Mouse (Mus musculus): ENCODE data around the gene Gnb3.
"Not testable (repeated sequence)": the region's sequence is repeated elsewhere in the genome, so short reads cannot be mapped to it uniquely, and the experiment has no call there.

Gnb3 gene

DNA sequence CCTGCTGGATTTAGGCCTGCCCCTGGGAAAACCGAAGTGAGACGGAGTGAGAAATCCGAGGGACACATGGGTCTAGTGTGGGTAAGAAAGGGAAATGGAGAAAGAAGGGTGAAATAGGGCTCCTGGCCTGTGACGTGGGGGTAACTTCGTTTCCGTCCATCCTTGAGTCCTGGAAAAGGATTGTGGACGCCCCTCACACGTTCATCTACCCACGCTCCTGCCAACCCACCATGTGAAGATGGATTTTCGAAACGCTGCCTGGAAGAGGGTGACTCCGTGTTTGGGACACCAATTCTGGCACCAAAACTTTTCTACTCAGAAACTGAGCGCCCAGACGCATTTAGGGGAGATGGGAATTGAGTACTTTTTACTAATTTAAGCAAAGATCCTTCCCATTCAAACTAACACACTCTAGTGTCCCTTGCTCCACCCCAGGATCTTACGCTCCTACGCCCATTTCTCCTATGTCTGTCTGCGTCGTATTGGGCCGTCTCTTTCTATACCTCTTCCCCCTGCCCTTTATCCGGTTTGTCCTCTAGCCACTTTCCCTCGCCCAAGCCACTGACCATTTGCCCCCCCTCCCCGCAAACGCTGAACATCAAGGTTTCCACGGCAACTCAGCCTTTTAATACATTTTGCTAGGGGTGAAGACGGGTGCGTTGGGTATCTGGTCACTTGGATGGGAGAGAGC, 17.9 kb upstream of the Gnb3 start:
- no peak for DNase-seq (ENCODE audit: low spot score)

DNA sequence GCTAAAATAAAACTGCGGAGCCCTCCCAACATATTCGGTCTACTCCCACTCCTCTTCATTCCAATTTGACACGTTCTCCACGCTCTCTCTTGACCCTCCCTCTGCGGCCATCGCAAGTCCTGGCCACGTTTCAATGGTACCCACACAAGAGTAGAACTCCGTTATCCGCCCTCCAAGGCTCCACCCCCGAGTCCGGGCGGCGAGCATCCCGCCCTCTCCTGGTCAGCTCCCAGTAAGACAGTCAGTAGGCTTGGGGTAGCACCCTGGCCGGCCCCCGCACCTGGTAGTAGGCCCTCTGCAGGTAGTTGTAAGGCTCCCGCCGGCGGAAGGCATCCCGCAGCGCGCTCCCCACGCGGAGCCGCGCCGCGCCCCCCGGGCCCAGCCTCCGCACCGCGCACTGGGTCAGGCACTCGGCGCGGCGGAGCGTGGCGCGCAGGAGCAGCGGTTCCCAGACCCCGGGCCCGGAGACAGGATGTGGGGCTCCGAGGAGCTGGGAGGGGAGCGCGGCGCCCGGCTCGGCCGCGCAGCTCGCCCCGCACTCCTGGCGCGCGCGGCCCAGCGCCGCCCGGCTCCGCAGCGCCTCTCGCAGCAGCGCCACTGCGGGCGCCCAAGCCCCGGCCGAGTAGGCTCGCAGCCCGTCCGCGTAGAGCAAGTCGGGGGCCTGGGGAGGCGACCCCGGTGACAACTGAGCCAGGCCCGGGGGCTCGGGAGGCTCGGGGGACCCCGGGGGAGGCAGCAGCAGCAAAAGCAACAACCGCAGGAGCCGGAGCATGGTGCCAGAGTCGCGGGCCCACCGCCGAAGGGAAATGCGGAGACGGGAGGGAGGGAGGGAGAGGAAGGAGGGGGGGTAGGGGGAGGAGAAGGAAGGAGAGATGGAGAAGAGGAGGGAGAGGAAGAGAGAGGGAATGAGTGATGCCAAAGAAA, 17.1 kb upstream of the Gnb3 start, which contains the start of gene P3h3:
Gene P3h3, minus strand, starts transcription at position 837 of the 924 bp plus-strand sequence.
- DNase-seq (ENCODE audit: low spot score), result no peak

DNA sequence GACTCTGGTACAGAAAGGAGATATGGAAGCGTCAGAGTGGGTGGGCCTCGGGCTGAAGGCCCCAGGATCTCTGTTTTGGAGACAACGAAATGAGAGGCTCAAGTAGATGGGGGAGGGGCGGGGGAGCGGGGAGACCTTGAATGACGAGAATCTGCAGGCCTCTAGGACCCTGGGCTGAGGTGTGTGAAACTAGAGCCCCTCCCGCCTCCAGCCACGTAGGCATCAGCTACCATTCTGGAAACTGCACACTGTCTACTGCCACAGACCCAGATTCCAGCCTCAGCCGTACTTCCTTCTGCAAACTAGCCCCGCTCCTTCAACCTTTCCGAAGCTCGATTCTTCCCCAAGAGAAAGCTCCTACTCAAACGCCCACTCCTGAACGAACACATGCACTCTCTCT, 16.2 kb upstream of the Gnb3 start:
- no peak for DNase-seq (ENCODE audit: low spot score)

DNA sequence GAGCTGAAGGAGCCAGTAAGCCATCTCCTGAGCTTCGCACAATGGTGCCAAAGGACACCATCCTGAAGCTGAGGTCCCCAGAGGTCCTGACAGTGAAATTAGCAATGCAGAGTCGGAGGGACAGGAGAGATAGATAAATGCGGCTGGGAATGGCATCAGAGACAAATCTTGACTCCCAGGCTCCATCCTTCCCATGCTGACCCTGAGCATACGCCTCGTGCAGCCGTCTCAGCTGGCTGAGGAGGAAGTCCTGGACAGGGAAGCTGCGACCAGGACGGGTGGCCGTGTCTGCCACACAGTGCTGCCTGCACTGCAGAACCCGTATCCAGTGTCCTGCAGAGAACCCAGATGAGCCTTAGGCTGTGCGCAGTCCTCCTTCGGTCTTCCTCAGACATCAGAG, 14.6 kb upstream of the Gnb3 start:
- DNase-seq (ENCODE audit: low spot score), result no peak

DNA sequence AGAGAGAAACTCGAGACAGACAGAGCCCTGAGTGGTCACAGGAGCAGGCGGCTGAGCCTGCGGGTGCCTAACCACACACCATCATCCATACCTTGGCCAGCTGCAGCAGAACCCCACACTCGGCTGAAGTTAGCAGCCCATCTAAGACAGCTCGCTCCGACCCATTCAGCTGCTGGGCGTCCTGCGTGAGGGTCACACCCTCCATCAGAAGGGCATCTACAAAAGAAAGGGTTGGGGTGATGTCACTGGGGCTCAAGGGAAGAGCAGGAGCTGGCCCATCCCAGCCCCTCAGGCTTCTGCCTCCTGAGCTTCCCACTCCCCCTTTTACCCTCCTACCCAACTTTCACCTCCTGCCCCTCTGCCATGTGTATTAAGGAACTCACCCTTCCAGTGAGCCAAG, 10.5 kb upstream of the Gnb3 start:
- no peak for DNase-seq (ENCODE audit: low spot score)

DNA sequence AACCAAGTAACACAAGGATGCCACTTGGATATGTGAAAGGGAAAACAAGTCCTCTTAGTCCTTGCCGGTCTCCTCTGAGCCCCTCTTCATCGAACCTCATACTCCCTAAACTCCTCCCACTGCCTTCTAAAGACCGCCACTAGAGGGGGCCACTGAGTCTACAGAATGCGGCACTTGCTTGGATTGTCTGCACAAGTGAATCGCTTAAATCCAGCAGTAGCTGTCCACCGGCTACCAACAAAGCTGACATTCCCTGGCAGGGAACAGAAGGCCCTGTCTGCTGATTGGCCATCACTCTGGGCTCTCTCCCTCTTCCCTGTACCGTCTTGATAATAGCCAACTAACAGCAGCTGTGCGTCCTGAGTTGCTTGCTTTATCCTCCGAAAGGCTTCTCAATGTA, 7.2 kb upstream of the Gnb3 start:
- peak; percentile 79 for DNase-seq (ENCODE audit: low spot score)

DNA sequence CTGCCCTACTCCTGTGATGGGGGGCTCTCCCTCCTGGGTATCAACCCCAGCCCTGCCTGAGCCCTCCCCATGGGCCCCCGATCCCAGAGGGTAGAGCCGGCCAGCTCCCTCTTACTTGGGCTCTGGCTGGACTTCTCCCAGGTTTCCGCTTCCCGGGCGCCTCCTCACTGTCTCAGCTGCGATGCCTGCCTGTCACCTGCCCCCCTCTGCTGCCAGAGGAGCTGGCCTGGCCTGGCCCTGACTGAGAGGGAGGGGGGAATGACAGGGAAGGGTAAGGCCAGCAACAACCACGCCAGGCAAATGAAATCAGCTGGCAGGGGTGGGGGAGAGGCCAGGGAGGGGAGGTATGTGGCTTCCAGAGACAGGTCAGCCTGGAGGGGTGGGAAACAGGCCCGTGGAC, 270 bp downstream of the Gnb3 start:
- DNase-seq (ENCODE audit: low spot score), result no peak

DNA sequence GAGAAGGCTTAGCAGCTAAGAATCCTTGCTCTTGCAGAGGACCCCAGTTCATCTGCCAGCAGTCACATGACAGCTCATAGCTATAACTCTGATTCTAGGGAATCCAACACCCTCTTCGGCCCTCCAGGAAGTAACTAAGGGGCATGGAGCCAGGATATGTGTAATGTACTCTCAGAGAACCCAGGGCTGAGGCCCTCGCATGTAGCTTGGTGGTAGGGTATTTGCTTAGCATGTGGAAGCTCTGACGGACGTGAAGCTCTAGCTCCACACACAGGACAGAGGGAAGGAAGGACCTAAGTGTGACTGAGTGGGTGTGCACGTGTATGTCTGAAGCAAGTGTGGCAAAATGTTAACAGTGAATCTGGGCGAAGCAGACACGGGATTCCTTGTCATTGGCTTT, 3.7 kb downstream of the Gnb3 start:
- DNase-seq (ENCODE audit: low spot score), result no peak

DNA sequence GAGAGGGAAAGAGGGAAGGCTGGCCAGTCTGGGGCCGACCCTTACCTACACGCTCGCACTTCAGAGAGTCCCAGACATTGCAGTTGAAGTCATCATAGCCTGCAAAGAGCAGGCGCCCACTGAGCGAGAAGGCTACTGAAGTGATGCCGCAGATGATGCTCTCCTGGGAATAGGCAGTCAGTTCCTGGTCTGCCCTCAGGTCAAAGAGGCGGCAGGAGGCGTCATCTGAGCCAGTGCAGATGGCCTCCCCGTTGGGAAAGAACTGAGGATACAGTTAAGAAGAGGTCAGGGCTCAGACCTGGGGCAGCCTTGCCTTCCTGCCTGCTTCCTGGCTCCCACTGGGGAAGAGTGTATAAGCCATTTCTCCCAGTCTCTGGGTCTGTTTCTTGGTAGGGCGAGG, 4.5 kb downstream of the Gnb3 start:
- DNase-seq (ENCODE audit: low spot score), result no peak

DNA sequence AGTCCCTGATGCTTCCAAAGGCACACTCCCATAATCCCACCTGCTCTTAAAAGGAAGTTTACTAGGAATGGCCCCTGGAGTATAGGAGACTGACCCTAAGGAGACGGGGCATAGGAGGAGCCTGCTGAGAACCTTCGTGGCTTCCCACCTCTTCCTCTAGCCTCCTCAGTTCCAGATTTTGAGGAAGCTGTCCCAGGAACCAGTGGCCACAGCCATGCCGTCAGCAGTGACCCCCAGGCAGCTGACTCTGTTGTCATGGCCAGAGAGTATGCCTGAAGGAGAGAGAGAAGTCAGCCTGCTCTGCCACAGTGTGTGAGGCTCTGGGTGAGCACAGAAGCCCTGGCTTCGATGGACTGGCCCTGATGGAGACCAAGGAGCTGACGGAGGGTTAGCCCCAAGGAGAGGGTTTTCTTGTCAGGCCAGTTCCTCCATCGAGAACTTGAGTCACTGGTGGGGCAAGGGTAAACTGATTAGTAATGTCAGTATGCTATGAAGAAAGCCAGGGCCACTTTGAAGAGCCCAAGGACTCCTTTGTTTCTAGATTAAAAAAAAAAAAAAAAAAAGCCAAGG, 5.5 kb downstream of the Gnb3 start:
- no peak for DNase-seq (ENCODE audit: low spot score)

DNA sequence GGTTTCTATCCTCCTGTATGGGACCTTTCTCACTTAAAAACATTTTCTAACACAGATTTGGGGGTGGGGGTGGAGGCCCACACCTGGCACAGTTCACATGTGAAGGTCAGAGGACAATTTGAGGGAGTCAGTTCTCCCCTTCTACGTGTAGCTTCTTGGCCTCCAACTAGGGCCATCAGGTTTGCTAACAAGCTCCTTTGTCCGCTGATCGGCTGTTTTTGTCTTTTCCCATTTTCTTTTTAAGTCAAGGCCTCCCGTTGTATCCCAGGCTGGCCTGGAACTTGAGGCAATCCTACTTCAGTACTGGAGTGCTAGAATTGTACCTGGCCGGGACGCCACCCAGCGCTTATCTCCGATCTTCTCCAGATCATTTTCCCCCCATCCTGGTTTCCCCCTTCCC, 8.4 kb downstream of the Gnb3 start:
- DNase-seq (ENCODE audit: low spot score), result no peak

DNA sequence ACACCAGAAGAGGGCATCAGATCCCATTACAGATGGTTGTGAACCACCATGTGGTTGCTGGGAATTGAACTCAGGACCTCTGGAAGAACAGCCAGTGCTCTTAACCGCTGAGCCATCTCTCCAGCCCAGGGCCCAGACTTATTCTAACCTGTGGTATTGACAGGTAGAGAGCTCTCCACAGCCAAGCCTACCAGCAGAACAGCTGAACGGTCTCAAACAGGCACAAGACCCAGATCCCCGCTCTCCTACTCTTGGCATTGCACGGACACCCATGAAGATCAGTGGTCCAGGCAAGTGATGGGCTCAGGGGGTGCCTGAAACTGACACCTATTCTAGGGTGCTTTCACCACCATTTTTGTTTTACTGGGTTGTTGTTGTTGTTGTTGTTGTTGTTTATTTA, 8.9 kb downstream of the Gnb3 start:
- not testable (repeated sequence) for DNase-seq (ENCODE audit: low spot score)

DNA sequence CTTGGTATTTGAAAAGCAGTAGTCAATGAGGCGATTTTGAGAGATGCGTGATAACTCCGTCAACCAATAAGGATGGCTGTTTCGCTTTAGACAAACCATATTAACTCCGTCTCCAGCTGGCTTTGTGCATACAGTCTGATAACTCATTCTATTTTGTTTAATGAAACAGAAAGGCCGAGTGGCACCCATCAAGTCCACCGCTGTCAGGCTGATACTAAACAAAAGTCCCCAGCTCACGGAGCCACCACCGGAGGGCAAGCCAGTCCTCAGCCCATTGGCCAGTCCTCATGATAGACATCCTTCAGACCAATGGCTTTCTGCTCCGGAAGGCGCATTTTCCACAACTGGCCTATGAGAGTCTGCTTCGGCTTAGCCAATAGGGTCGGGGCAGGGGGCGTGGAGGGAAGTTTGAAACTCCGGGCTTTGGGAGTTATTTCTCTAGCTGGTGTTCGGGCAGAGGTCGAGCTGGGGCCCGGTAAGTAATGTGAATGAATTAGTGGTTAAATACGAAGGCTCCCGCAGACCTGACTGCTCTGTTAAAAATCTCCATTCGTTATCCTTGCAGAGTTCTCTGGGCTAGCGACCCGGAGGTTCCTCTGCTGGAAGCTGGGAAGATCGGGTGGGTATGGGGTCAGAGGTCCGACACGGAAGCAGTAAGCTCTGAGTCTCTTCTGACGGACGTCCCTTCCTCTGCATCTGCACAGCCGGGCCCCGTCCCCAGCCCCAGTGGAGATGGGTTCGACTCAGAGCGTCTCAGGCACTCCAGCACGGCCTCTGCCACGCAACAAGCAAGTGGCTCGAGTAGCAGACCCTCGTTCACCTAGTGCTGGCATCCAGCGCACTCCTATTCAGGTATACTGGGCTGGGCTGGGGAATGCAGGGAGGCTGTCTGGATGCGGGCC, 10.0 kb downstream of the Gnb3 start:
- DNase-seq (ENCODE audit: low spot score), result peak; percentile 94

DNA sequence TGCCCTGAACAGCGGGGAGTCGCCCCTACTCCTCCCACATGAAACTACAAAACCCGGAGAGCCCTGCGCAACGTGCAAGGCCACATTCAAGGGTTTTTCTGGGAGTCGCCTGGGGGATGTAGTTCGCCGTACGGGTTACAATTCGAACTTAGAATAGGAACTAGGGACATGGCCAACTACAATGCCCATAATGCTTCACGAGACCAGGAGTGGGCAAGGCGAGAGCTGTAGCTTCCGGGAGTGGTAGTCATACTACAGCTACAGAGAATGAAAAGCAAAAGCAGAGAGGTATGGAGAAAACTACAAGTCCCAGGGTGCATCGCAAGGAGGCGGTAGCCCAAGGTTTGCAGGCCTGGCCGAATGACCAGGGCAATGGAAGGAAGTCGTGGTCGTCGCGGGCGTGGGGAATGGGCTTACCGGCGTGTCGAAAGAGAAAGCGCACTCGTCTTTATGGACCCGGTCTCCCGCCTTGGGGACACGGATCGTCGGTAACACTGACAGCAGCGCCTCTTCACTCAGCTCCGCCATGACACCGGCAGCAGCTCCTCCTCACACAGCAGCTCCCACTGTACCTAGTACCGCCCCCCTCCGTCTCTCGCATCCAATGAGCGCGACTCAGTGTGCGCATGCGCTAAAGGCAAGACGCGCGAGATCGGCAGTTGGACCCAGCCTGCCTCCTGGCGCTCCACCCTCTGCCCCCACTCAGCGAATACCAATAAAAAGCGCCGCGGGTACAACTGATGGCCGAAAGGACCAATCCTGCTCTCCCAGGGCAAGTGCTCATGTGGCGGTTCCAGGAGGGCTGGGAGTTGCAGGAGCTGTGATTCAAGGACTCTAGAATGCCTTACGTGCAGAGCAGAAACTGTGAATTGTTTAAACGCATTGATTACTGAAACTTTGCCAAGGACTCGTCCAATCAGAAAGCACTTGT, 10.9 kb downstream of the Gnb3 start, which contains the start of the genes Usp5 and Cdca3:
Gene Usp5, minus strand, starts transcription at position 617 of the 931 bp plus-strand sequence.
Gene Cdca3, plus strand, starts transcription at position 680 of the 931 bp plus-strand sequence.
- peak; percentile 99 for DNase-seq (ENCODE audit: low spot score)

DNA sequence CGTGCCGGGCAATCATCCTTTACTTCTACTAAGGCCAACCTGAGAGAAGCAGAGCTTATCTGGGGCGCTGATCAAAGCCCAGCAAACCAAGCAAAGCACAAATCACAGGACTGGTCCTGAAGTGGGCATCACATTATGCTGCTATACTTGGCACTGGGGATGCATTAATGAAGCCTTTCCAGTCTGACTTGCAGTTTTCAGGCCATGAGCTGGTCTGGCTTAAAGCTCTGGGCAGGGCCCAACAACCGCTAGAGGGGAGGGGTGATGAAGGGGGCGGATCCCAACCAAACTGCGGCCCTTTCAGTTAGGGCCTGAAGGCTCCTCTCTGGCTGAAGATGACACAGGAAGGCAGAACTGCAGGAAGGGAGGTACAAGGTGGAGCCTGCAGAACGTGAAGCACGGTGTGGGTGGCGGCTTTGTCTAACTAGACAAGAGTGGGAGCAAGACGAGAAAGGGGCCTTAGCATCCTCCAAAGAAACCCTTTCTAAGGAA, 11.9 kb downstream of the Gnb3 start:
- DNase-seq (ENCODE audit: low spot score), result no peak

DNA sequence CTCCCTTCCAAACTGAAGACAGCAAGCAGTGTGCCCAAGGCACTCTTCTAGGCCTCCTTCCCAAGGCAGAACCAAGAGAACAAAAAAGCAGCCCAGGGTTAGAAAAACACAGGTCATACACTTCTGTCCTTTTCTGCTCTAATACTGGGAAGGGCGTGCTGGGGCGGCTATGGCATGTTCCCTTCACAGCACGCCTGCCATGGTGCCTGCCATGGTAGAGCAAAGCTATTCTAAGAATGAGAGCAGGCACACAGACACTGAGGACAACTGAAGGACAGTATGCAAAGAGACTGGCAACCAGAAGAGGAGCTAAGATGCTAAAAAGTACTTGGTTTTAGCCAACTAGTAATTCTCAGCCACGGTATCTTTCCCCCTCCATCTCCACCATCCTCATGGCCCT, 18.0 kb downstream of the Gnb3 start:
- no peak for DNase-seq (ENCODE audit: low spot score)

DNA sequence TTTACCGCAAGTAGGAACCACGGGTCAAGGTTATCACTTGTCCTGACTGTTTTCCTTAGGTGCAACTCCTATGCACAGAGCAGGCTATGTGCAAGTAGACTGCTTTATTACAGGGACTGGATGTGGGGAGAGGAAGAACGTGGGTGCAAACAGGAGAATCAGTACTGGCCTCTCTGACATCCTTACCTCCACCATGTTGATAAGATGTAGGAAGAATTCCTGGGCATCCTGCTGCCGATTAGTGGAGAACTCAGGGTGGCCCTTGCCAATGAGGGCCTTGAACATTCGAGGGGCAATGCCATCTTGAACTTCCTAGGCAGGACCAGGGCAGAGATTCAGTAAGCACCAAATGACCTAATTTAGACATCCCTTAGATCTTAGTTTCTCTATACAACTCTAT, 19.2 kb downstream of the Gnb3 start:
- no peak for DNase-seq (ENCODE audit: low spot score)

DNA sequence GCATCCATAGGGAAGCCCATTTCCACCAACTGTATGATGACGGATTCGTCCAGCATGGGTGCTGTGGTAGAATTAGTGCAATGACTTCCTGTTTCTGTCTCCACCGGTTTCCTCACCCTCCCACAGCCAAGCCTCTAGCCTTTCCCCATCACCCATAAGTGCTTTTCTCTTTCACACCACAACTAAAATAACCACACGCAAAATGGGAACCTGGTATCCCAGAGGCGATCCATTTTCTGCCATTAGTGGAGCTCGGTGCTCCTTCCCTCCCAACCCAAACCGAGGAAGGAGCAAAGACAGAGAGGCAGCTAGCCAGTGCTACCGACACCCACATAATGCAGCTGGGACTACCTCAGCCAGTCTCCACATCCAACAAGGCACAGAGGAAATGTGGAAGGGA, 22.1 kb downstream of the Gnb3 start:
- no peak for DNase-seq (ENCODE audit: low spot score)

DNA sequence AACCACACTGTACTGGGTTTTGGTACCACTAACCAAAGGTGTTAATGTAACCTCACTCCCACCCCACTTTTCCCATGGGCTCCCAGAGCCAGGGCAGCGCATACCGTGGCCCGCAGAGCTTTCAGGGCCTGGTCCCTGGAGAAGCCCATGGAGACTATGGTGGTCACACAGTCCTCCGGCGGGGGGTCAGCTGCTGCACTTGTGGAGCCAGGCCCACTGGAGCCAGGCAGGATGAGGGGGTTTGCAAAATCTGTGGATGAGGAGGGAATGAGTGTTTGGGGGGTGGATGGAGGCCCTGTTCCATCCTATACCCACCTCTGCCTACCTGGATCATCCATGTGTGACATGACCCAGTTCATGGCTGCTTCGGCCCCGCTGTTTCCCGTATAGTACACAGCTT, 22.5 kb downstream of the Gnb3 start:
- no peak for DNase-seq (ENCODE audit: low spot score)

DNA sequence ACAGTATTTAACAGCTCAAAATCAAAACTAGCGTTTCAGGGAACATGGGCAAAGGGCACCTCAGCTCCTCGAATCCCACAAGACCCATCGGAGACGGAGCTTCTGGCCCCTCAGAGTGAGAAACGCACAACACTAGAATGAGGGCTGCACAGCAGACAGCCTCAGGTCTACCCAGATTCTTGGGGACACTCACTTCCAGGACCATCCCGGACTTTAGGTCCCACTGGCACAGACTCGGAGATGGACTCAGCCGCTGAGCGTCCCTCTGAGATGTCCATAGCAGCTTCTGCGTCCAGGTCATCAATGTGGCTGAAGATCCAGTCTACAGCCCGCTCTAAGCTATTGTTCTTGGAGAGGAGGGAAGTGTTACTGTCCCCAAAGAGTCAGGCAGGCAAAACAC, 22.9 kb downstream of the Gnb3 start:
- DNase-seq (ENCODE audit: low spot score), result no peak

DNA sequence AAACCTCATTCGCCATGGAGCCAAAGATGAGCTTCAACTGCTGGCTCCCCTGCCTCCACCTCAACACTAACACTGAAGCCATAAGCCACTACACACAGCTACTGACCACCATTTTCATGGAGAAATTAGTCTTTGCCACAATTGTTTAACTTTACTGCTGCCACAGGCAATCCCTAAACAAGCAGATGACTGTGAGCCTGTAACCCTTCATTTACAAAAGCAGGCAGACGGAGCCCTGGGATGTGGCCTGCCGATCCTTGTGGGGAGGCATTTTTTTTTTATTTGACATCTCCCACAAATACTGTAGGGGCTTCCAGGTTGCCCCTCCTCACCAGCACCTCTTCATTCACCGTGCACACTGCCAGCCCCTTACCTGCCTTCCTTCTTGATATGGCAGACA, 23.5 kb downstream of the Gnb3 start:
- DNase-seq (ENCODE audit: low spot score), result no peak
